Mouse (Mus musculus): ENCODE data around the gene Slc25a28. TPM values are rescaled to one million over a fixed set of nuclear protein-coding genes. Genes with fewer than 3 reads are reported as not detected.

Gene Slc25a28
- polyA plus RNA-seq, 1 experiment from 2014 or later: 9.7 TPM

GRCm38 (mm10) chr19:43615571-43616414 lies 58.9 kb downstream of the Slc25a28 start:
- peak overlapping the region; percentile 27; the same call in 1 of the 2 replicates for H3K27ac ChIP-seq (ENCODE audit: low read depth, low read length)
- H3K9ac ChIP-seq (ENCODE audit: low read length): peak overlapping the region; percentile 20
- peaks cover 30% of the 10 kb centered on the region for H3K4me1 ChIP-seq (ENCODE audit: control insufficient read depth, insufficient read depth, low read length)
- DNase-seq (ENCODE audit: low spot score, missing footprints) (peak; percentile 97), ATAC-seq (ENCODE audit: low FRiP score) (no peak)
- H3K4me3 ChIP-seq (ENCODE audit: low read depth, low read length): peak overlapping the region; percentile 33
- H3K9me3 ChIP-seq (ENCODE audit: control insufficient read depth, low read length): no peaks in the 10 kb centered on the region
- no peaks in the 10 kb centered on the region for H3K36me3 ChIP-seq (ENCODE audit: control insufficient read depth, insufficient read depth, low read length)
- peak overlapping the region; percentile 55 for H3K4me2 ChIP-seq
- peaks cover 94% of the 10 kb centered on the region for H3K27me3 ChIP-seq (ENCODE audit: control insufficient read depth, insufficient read depth, low read length)
- under 1% methylated on average over 32 of the region's 34 CpGs for WGBS

DNA sequence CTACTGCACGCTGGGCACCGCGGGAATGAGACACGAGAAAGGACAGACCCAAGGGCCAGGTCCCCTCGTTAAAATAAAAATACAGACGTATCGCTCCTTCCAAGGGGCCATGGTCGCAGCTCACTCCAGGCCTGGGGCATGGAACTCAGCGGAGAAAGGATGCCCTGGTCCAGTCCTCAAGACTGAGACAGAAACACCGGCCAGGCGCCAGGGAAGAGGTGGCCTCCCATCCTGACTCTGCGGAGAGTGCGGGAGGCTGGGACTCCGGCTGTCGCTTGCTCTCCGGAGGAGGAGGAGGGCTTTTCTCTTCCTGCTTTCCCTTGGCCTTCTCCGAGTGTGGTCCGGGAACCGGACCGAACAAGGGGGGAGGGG lies 59.6 kb downstream of the Slc25a28 start:
- Histone ChIP-seq H3K4me2 (peak overlapping the region; percentile 55), H3K9ac (ENCODE audit: low read length) (no peak overlapping the region), H3K27me3 (ENCODE audit: control insufficient read depth, insufficient read depth, low read length) (peaks cover 94% of the 10 kb centered on the region), H3K36me3 (ENCODE audit: control insufficient read depth, insufficient read depth, low read length) (no peaks in the 10 kb centered on the region), H3K27ac (ENCODE audit: low read depth, low read length) (no peak overlapping the region), H3K9me3 (ENCODE audit: control insufficient read depth, low read length) (no peaks in the 10 kb centered on the region), H3K4me1 (ENCODE audit: control insufficient read depth, insufficient read depth, low read length) (peaks cover 32% of the 10 kb centered on the region), H3K4me3 (ENCODE audit: low read depth, low read length) (peak overlapping the region; percentile 33)
- ATAC-seq (ENCODE audit: low FRiP score) (no peak), DNase-seq (ENCODE audit: low spot score, missing footprints) (no peak)
- under 1% methylated on average over 20 of the region's 20 CpGs for WGBS

- H3K9me3 ChIP-seq (ENCODE audit: control insufficient read depth, low read length): no peaks in the 10 kb centered on the region
- H3K4me2 ChIP-seq: peak overlapping the region; percentile 55
- peak; percentile 97 for DNase-seq (ENCODE audit: low spot score, missing footprints)
- H3K36me3 ChIP-seq (ENCODE audit: control insufficient read depth, insufficient read depth, low read length): no peaks in the 10 kb centered on the region
- WGBS: under 1% methylated on average over 84 of the region's 92 CpGs
- peak overlapping the region; percentile 33 for H3K4me3 ChIP-seq (ENCODE audit: low read depth, low read length)
- peaks cover 94% of the 10 kb centered on the region for H3K27me3 ChIP-seq (ENCODE audit: control insufficient read depth, insufficient read depth, low read length)
- no peak overlapping the region for H3K27ac ChIP-seq (ENCODE audit: low read depth, low read length)
- no peak for ATAC-seq (ENCODE audit: low FRiP score)
- peak overlapping the region; percentile 39; the same call in 1 of the 2 replicates for H3K9ac ChIP-seq (ENCODE audit: low read length)
- peaks cover 32% of the 10 kb centered on the region for H3K4me1 ChIP-seq (ENCODE audit: control insufficient read depth, insufficient read depth, low read length)
These were observed 60.2 kb downstream of the Slc25a28 start for GRCm38 (mm10) chr19:43614341-43615073.

Small RNA genes within 50 kb of the gene (microRNA-seq; reads per million reads assigned to microRNA genes)
- not detected for gene Gm22646

Other genes with a start within 250 kb of the Slc25a28 start
- 0.26 and 0.28 TPM in 2 replicates for gene Cnnm1, start 234.4 kb downstream of the Slc25a28 start, polyA plus RNA-seq (2014; fragmentation: Nextera tagmentation; extraction: Ambion mirVana)
- 46.6 and 47.0 TPM in 2 replicates for gene Got1, start 150.3 kb downstream of the Slc25a28 start, polyA plus RNA-seq (2014; fragmentation: Nextera tagmentation; extraction: Ambion mirVana)
- 0.60 and 0.77 TPM in 2 replicates for gene Nkx2-3, start 62.6 kb downstream of the Slc25a28 start, polyA plus RNA-seq (2014; fragmentation: Nextera tagmentation; extraction: Ambion mirVana)
- 12.2 and 12.7 TPM in 2 replicates for gene Entpd7, start 14.8 kb upstream of the Slc25a28 start, polyA plus RNA-seq (2014; fragmentation: Nextera tagmentation; extraction: Ambion mirVana)
- 11.6 and 12.8 TPM in 2 replicates for gene Cutc, start 78.1 kb upstream of the Slc25a28 start, polyA plus RNA-seq (2014; fragmentation: Nextera tagmentation; extraction: Ambion mirVana)
- gene Cox15, start 78.1 kb upstream of the Slc25a28 start, polyA plus RNA-seq (2014; fragmentation: Nextera tagmentation; extraction: Ambion mirVana): 8.2 and 9.3 TPM in 2 replicates
- gene Abcc2, start 107.3 kb upstream of the Slc25a28 start, polyA plus RNA-seq (2014; fragmentation: Nextera tagmentation; extraction: Ambion mirVana): not detected in 2 replicates

All from midbrain, embryonic 11.5 days (tissue).